Mouse (Mus musculus): ENCODE results near the gene Dcaf12l1.
"Not testable (repeated sequence)": the region's sequence is repeated elsewhere in the genome, so short reads cannot be mapped to it uniquely, and the experiment has no call there.

The Dcaf12l1 gene

GRCm38 (mm10) chrX:44789761-44790411, at the start of gene Dcaf12l1:
Gene Dcaf12l1, minus strand, starts transcription at chrX:44790197.
- peak; percentile 20 to 52 for DNase-seq

DNA sequence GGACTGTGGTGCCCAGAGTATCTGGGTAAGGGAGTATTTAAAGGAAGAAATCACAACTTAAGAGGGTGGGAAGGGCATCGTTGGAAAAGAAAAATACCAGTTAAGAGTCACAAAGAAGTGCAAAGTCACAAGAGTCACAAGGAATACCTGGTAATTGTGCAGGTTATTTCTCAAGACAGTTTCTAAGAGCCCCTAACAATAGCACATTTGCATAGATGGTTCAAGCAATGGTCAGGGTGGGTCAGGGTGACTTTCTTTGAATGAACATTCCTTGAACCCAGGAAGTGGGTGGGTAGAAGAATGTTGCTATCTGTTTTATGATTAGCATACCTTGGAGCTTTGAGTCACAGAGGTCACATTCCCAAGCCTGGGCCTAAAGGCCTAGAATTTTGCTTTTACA, 19.4 kb upstream of the Dcaf12l1 start:
- DNase-seq = not testable (repeated sequence)

- no peak for DNase-seq
These were observed 799 bp downstream of the Dcaf12l1 start for GRCm38 (mm10) chrX:44789036-44789760.

All from kidney, adult 8-10 months (tissue).